Mouse (Mus musculus) cerebral cortex, adult 2 months (tissue): ENCODE measurements around the gene Alb.

Source experiments
- WGBS: fragments of 180-500 bp; shearing (Covaris S2); methylation state at CpG from one replicate; pipeline ENCODE4 v1.1.7; 2018; 5-methylcytosine and 5-hydroxymethylcytosine counted together

Gene Alb

GRCm38 (mm10) chr5:90460619-90461018 is at the start of gene Alb:
Alb (plus strand) TSS chr5:90460897.
- 94% methylated on average over 8 of the region's 8 CpGs for WGBS

GRCm38 (mm10) chr5:90414142-90414924 is 46.4 kb upstream of the Alb start:
- WGBS = 80% methylated on average over 8 of the region's 8 CpGs

- 64% methylated on average over 6 of the region's 6 CpGs for WGBS
These were observed 45.8 kb upstream of the Alb start for GRCm38 (mm10) chr5:90414925-90415295.

- 88% methylated on average over 5 of the region's 5 CpGs for WGBS
These were observed 36.1 kb upstream of the Alb start for GRCm38 (mm10) chr5:90424625-90425024.

- 85% methylated on average over 3 of the region's 3 CpGs for WGBS
These were observed 35.5 kb upstream of the Alb start for GRCm38 (mm10) chr5:90425191-90425590.

GRCm38 (mm10) chr5:90431053-90431452 is 29.6 kb upstream of the Alb start:
- WGBS = 91% methylated on average over 9 of the region's 9 CpGs

GRCm38 (mm10) chr5:90439157-90439556 is 21.5 kb upstream of the Alb start:
- WGBS = 90% methylated on average over 4 of the region's 4 CpGs

GRCm38 (mm10) chr5:90447577-90447976 is 13.1 kb upstream of the Alb start:
- 82% methylated on average over 3 of the region's 3 CpGs for WGBS

- 86% methylated on average over 5 of the region's 5 CpGs for WGBS
These were observed 10.7 kb upstream of the Alb start for GRCm38 (mm10) chr5:90449961-90450360.

GRCm38 (mm10) chr5:90452711-90453110 is 8.0 kb upstream of the Alb start:
- WGBS = 35% methylated on average over 4 of the region's 4 CpGs

- 85% methylated on average over 1 of the region's 1 CpGs for WGBS
These were observed 3.5 kb upstream of the Alb start for GRCm38 (mm10) chr5:90457241-90457640.

GRCm38 (mm10) chr5:90458727-90459126 is 2.0 kb upstream of the Alb start:
- 50% methylated on average over 5 of the region's 5 CpGs for WGBS

GRCm38 (mm10) chr5:90466806-90467205 is 6.1 kb downstream of the Alb start:
- WGBS = 65% methylated on average over 4 of the region's 4 CpGs

- WGBS = 61% methylated on average over 6 of the region's 6 CpGs
These were observed 6.5 kb downstream of the Alb start for GRCm38 (mm10) chr5:90467245-90467644.

GRCm38 (mm10) chr5:90470836-90471235 is 10.1 kb downstream of the Alb start:
- 85% methylated on average over 3 of the region's 3 CpGs for WGBS

GRCm38 (mm10) chr5:90473902-90474301 is 13.2 kb downstream of the Alb start:
- 92% methylated on average over 4 of the region's 4 CpGs for WGBS

- 86% methylated on average over 5 of the region's 5 CpGs for WGBS
These were observed 13.7 kb downstream of the Alb start for GRCm38 (mm10) chr5:90474369-90474768.

- 95% methylated on average over 3 of the region's 3 CpGs for WGBS
These were observed 16.0 kb downstream of the Alb start for GRCm38 (mm10) chr5:90476741-90477140.

GRCm38 (mm10) chr5:90477308-90478140 is 16.8 kb downstream of the Alb start:
- 84% methylated on average over 7 of the region's 7 CpGs for WGBS

GRCm38 (mm10) chr5:90478886-90479285 is 18.2 kb downstream of the Alb start:
- 90% methylated on average over 1 of the region's 1 CpGs for WGBS

GRCm38 (mm10) chr5:90485597-90485996 is 24.9 kb downstream of the Alb start:
- 96% methylated on average over 7 of the region's 7 CpGs for WGBS

GRCm38 (mm10) chr5:90488323-90488722 is 27.6 kb downstream of the Alb start:
- WGBS = 93% methylated on average over 7 of the region's 7 CpGs

GRCm38 (mm10) chr5:90490518-90490917 is 29.8 kb downstream of the Alb start, which contains the start of gene Afp:
Afp (plus strand) TSS chr5:90490737.
- 88% methylated on average over 7 of the region's 7 CpGs for WGBS
